ENCODE assay signal across 20 mouse cellular contexts in genomic region chr8:110806146-110806545, GRCm38 (mm10). TPM values are rescaled to one million over a fixed set of nuclear protein-coding genes. Genes with fewer than 3 reads are reported as not detected.
A peak's percentile ranks its signal among the peaks of the same experiment; 100 is the strongest.
DNase-seq lines count a peak whose midpoint lies in the region; ATAC-seq and TF ChIP-seq lines count a peak whose summit lies in the region.
"Had no signal": no experiment of that assay in that cellular context is flagged by ENCODE, and none has a peak within 500 bp of the region (broad histone marks: within the 10 kb centered on the region; RNA-seq: fewer than 3 reads in every experiment).

No protein-coding gene starts in this region.

- no peak for TF ChIP-seq CTCF in intestine, postnatal 0 days (IDR thresholded peaks at IDR 0.05; ENCODE audit: low read depth)
- no peak for TF ChIP-seq CTCF in stomach, postnatal 0 days (IDR thresholded peaks at IDR 0.05; ENCODE audit: low read depth)
- TF ChIP-seq CTCF in heart, adult 2 months (IDR thresholded peaks at IDR 0.05), result no peak

- WGBS in intestine, embryonic 15.5 days, result 71% methylated on average over 1 of the region's 1 CpGs
- 81% methylated on average over 1 of the region's 1 CpGs for WGBS in intestine, postnatal 0 days
- WGBS in stomach, embryonic 15.5 days, result 74% methylated on average over 1 of the region's 1 CpGs
- WGBS in stomach, postnatal 0 days, result 60% methylated on average over 1 of the region's 1 CpGs
- 100% methylated on average over 1 of the region's 1 CpGs for WGBS in heart, adult 2 months

- no peak for TF ChIP-seq EP300 in stomach, postnatal 0 days (optimal IDR thresholded peaks at IDR 0.05)
- no peak for TF ChIP-seq EP300 in heart, adult 2 months (IDR thresholded peaks at IDR 0.05; ENCODE audit: insufficient read depth, low read depth, low read length)

- H3K9ac ChIP-seq in intestine, embryonic 15.5 days, result no peak overlapping the region
- no peak overlapping the region for H3K9ac ChIP-seq in intestine, postnatal 0 days (ENCODE audit: low read depth, low read length)
- no peak overlapping the region for H3K9ac ChIP-seq in stomach, embryonic 15.5 days
- H3K9ac ChIP-seq in stomach, postnatal 0 days (ENCODE audit: low read length), result no peak overlapping the region
- no peak overlapping the region for H3K9ac ChIP-seq in heart, adult 2 months (ENCODE audit: low read depth, low read length)
- H3K9ac ChIP-seq: embryonic facial prominence, embryonic 12.5 days; heart, embryonic 13.5 days; hindbrain, embryonic 12.5 days had no signal

- no peak for ATAC-seq in intestine, embryonic 15.5 days
- no peak for ATAC-seq in intestine, postnatal 0 days
- no peak for ATAC-seq in stomach, embryonic 15.5 days (ENCODE audit: insufficient read depth, low FRiP score, low read depth)
- no peak for ATAC-seq in stomach, postnatal 0 days (ENCODE audit: low FRiP score, low TSS enrichment)
- ATAC-seq: forebrain, embryonic 16.5 days; Patski had no signal

- intact Hi-C loops in heart, postnatal 14 days (cut with DNase I), result loop anchor here (5.0 kb wide), 1 partner anchor 54 kb away; no protein-coding TSS in a partner anchor
- intact Hi-C loops in heart, adult 2 months (cut with DNase I), result no loop called here

- H3K4me1 ChIP-seq in intestine, embryonic 15.5 days (replicated peaks), result peaks cover 18% of the 10 kb centered on the region
- no peaks in the 10 kb centered on the region for H3K4me1 ChIP-seq in intestine, postnatal 0 days (replicated peaks; ENCODE audit: control insufficient read depth, insufficient read depth, low read length)
- H3K4me1 ChIP-seq in stomach, embryonic 15.5 days, result peaks cover 10% of the 10 kb centered on the region
- no peaks in the 10 kb centered on the region for H3K4me1 ChIP-seq in stomach, postnatal 0 days (replicated peaks; ENCODE audit: control insufficient read depth, insufficient read depth)
- H3K4me1 ChIP-seq in heart, adult 2 months (ENCODE audit: control insufficient read depth, insufficient read depth, low read length), result peaks cover 7% of the 10 kb centered on the region
- H3K4me1 ChIP-seq: hindbrain, embryonic 12.5 days had no signal

- H3K4me3 ChIP-seq in intestine, embryonic 15.5 days (replicated peaks), result no peak overlapping the region
- no peak overlapping the region for H3K4me3 ChIP-seq in intestine, postnatal 0 days (ENCODE audit: low read depth, low read length)
- H3K4me3 ChIP-seq in stomach, embryonic 15.5 days (replicated peaks), result no peak overlapping the region
- no peak overlapping the region for H3K4me3 ChIP-seq in stomach, postnatal 0 days (ENCODE audit: low read depth, low read length)
- H3K4me3 ChIP-seq in heart, adult 2 months, result no peak overlapping the region
- H3K4me3 ChIP-seq: embryonic facial prominence, embryonic 12.5 days; heart, embryonic 13.5 days; hindbrain, embryonic 12.5 days had no signal

- no peaks in the 10 kb centered on the region for H3K79me2 ChIP-seq in heart, adult 2 months (replicated peaks; ENCODE audit: control insufficient read depth, insufficient read depth, low read length)

- no peaks in the 10 kb centered on the region for H3K27me3 ChIP-seq in intestine, embryonic 15.5 days (replicated peaks)
- H3K27me3 ChIP-seq in intestine, postnatal 0 days (replicated peaks; ENCODE audit: control insufficient read depth, insufficient read depth, low read length), result no peaks in the 10 kb centered on the region
- H3K27me3 ChIP-seq in stomach, embryonic 15.5 days (replicated peaks), result no peaks in the 10 kb centered on the region
- no peaks in the 10 kb centered on the region for H3K27me3 ChIP-seq in stomach, postnatal 0 days (ENCODE audit: control insufficient read depth, insufficient read depth, low read length)
- no peaks in the 10 kb centered on the region for H3K27me3 ChIP-seq in heart, adult 2 months (ENCODE audit: control insufficient read depth, insufficient read depth, low read length)
- H3K27me3 ChIP-seq: embryonic facial prominence, embryonic 12.5 days; heart, embryonic 13.5 days; hindbrain, embryonic 12.5 days; Patski had no signal

- no peak for DNase-seq in stomach, postnatal 0 days (ENCODE audit: low spot score)
- peak; percentile 36 for DNase-seq in thymus, postnatal 25 days
- no peak for DNase-seq in heart, postnatal 14 days
- DNase-seq in heart, adult 2 months, result no peak
- DNase-seq: adrenal gland, postnatal 14 days; cerebellum, adult 11-12 months; cerebellum, adult 9-10 months; cerebellum, postnatal 25 days; gastrocnemius, postnatal 25 days; heart, postnatal 4 days had no signal

- H3K27ac ChIP-seq in intestine, embryonic 15.5 days, result no peak overlapping the region
- H3K27ac ChIP-seq in intestine, postnatal 0 days (ENCODE audit: low read depth, low read length), result no peak overlapping the region
- no peak overlapping the region for H3K27ac ChIP-seq in stomach, embryonic 15.5 days
- H3K27ac ChIP-seq in stomach, postnatal 0 days (replicated peaks), result no peak overlapping the region
- H3K27ac ChIP-seq in heart, adult 2 months, result no peak overlapping the region
- H3K27ac ChIP-seq: embryonic facial prominence, embryonic 12.5 days; heart, embryonic 13.5 days; hindbrain, embryonic 12.5 days had no signal

- no peaks in the 10 kb centered on the region for H3K9me3 ChIP-seq in intestine, embryonic 15.5 days
- no peaks in the 10 kb centered on the region for H3K9me3 ChIP-seq in intestine, postnatal 0 days (ENCODE audit: control insufficient read depth)
- no peaks in the 10 kb centered on the region for H3K9me3 ChIP-seq in stomach, embryonic 15.5 days
- no peaks in the 10 kb centered on the region for H3K9me3 ChIP-seq in stomach, postnatal 0 days (ENCODE audit: control insufficient read depth, low read length)
- H3K9me3 ChIP-seq: embryonic facial prominence, embryonic 12.5 days; heart, embryonic 13.5 days; hindbrain, embryonic 12.5 days had no signal

- peaks cover 8% of the 10 kb centered on the region for H3K36me3 ChIP-seq in intestine, embryonic 15.5 days
- H3K36me3 ChIP-seq in intestine, postnatal 0 days (ENCODE audit: control insufficient read depth, insufficient read depth), result peaks cover 21% of the 10 kb centered on the region
- H3K36me3 ChIP-seq in stomach, embryonic 15.5 days, result peaks cover 13% of the 10 kb centered on the region; the same call in 1 of the 2 replicates
- H3K36me3 ChIP-seq in stomach, postnatal 0 days (ENCODE audit: control insufficient read depth, insufficient read depth, low read length), result peaks cover 20% of the 10 kb centered on the region
- H3K36me3 ChIP-seq in heart, adult 2 months (ENCODE audit: control insufficient read depth, insufficient read depth, low read length), result peaks cover 6% of the 10 kb centered on the region

- TF ChIP-seq POLR2A in heart, adult 2 months (IDR thresholded peaks at IDR 0.05; ENCODE audit: insufficient read depth, low read depth, low read length), result no peak

- H3K4me2 ChIP-seq in intestine, embryonic 15.5 days (replicated peaks), result peak overlapping the region; percentile 52; the same call in 1 of the 2 replicates
- H3K4me2 ChIP-seq in intestine, postnatal 0 days (replicated peaks; ENCODE audit: low read depth), result no peak overlapping the region
- peak overlapping the region; percentile 23; the same call in 1 of the 2 replicates for H3K4me2 ChIP-seq in stomach, embryonic 15.5 days
- no peak overlapping the region for H3K4me2 ChIP-seq in stomach, postnatal 0 days (replicated peaks; ENCODE audit: low read depth)
- H3K4me2 ChIP-seq: embryonic facial prominence, embryonic 12.5 days; hindbrain, embryonic 12.5 days had no signal

RNA-seq across cellular contexts. Expression of gene Il34, which starts 0.4 kb away (rescaled TPM):
- 1.1 and 2.6 TPM in 2 replicates for polyA plus RNA-seq in intestine, embryonic 15.5 days (2015; fragmentation: Nextera tagmentation; extraction: Ambion mirVana)
- 2.7 and 3.0 TPM in 2 replicates for polyA plus RNA-seq in intestine, postnatal 0 days (2015; fragmentation: Nextera tagmentation; extraction: Ambion mirVana)
- polyA plus RNA-seq in stomach, embryonic 15.5 days (2015; fragmentation: Nextera tagmentation; extraction: Ambion mirVana), result 3.2 and 3.4 TPM in 2 replicates
- polyA plus RNA-seq in stomach, postnatal 0 days (2015; fragmentation: Nextera tagmentation; extraction: Ambion mirVana), result 5.0 and 6.4 TPM in 2 replicates
- total RNA-seq in heart, postnatal 14 days (2021), result 10 to 100 TPM in 1 of 2 experiments, 1 to 10 TPM in 1; 10.0 to 10.1 TPM
- 1 to 10 TPM; 3.3 to 5.3 TPM for total RNA-seq in heart, adult 2 months (2021)
- polyA plus RNA-seq in heart, adult 2 months (2012; rRNA removed), result 7.2 and 15.3 TPM in 2 replicates
- total RNA-seq: granulocyte monocyte progenitor cell, adult 5-6 weeks had no signal
- polyA plus RNA-seq: activated CD4-positive, CD25-positive, alpha-beta regulatory T cell, adult 4 months had no signal

RNA-seq across cellular contexts. Expression of gene Cog4, which starts 40.3 kb away (rescaled TPM):
- 69.0 and 69.5 TPM in 2 replicates for polyA plus RNA-seq in intestine, embryonic 15.5 days (2015; fragmentation: Nextera tagmentation; extraction: Ambion mirVana)
- polyA plus RNA-seq in intestine, postnatal 0 days (2015; fragmentation: Nextera tagmentation; extraction: Ambion mirVana), result 40.2 and 46.1 TPM in 2 replicates
- 65.0 and 73.1 TPM in 2 replicates for polyA plus RNA-seq in stomach, embryonic 15.5 days (2015; fragmentation: Nextera tagmentation; extraction: Ambion mirVana)
- polyA plus RNA-seq in stomach, postnatal 0 days (2015; fragmentation: Nextera tagmentation; extraction: Ambion mirVana), result 34.1 and 34.9 TPM in 2 replicates
- total RNA-seq in heart, postnatal 14 days (2021), result 10 to 100 TPM; 63.5 to 67.0 TPM
- 10 to 100 TPM; 66.2 to 74.1 TPM for total RNA-seq in heart, adult 2 months (2021)
- polyA plus RNA-seq in heart, adult 2 months (2012; rRNA removed), result 34.8 and 51.5 TPM in 2 replicates

RNA-seq across cellular contexts. Expression of gene Sf3b3, which starts 40.4 kb away (rescaled TPM):
- polyA plus RNA-seq in intestine, embryonic 15.5 days (2015; fragmentation: Nextera tagmentation; extraction: Ambion mirVana), result 123 and 126 TPM in 2 replicates
- 29.7 and 33.4 TPM in 2 replicates for polyA plus RNA-seq in intestine, postnatal 0 days (2015; fragmentation: Nextera tagmentation; extraction: Ambion mirVana)
- polyA plus RNA-seq in stomach, embryonic 15.5 days (2015; fragmentation: Nextera tagmentation; extraction: Ambion mirVana), result 122 and 127 TPM in 2 replicates
- 38.6 and 39.0 TPM in 2 replicates for polyA plus RNA-seq in stomach, postnatal 0 days (2015; fragmentation: Nextera tagmentation; extraction: Ambion mirVana)
- total RNA-seq in heart, postnatal 14 days (2021), result 10 to 100 TPM; 42.6 to 49.2 TPM
- total RNA-seq in heart, adult 2 months (2021), result 10 to 100 TPM; 38.3 to 39.7 TPM
- polyA plus RNA-seq in heart, adult 2 months (2012; rRNA removed), result 19.2 and 34.3 TPM in 2 replicates

Comparison
In these comparisons a context has a peak if more than half of its experiments do, and no peak if none do; other contexts are left out.
1. H3K4me2 ChIP-seq: peak in intestine, embryonic 15.5 days (single experiment) and stomach, embryonic 15.5 days (single experiment); none in intestine, postnatal 0 days (single experiment) and stomach, postnatal 0 days (single experiment).